Mouse (Mus musculus): ENCODE results near the gene Tbc1d10a.

DNA sequence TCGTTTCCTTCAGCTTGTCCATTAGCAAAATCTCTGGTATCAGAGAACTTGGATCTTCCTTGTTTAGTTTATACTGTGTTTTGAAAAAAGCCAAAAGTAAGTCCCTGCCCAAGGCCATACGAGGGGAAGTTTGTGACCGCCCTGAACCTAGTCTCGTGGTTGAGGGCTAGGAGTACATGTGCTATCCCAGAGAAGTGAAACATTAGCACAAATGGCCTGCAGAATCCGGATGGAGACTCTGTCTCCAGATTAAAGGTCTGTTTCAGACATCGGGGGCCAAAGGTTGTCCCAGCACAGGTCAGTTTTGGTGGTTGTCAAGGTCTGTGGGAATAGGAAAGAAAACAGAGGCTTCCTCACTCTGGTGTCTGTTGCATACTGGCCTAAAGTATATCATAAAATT lies 2.6 kb downstream of the Tbc1d10a start:
- no peak for TF ChIP-seq CTCF (IDR thresholded peaks at IDR 0.05; ENCODE audit: borderline replicate concordance, extremely low read depth, insufficient read depth, insufficient read length)
- TF ChIP-seq POLR2A (IDR thresholded peaks at IDR 0.05; ENCODE audit: borderline replicate concordance, extremely low read depth, insufficient read depth, insufficient read length, poor library complexity, severe bottlenecking): no peak

Data from brain, embryonic 14.5 days (tissue).